Mouse (Mus musculus): ENCODE data around the gene Agrn.

Agrn gene

GRCm38 (mm10) chr4:156130940-156131339, 66.3 kb downstream of the Agrn start:
- POLR2A ChIA-PET: interaction anchor here in 2 of 4 experiments (1.1 to 2.2 kb wide), 4 partner anchors 21 to 173 kb away, joined by 3 to 10 read pairs (median 4); partner anchors contain the start of gene 9430015G10Rik (in 2 of the 2)
- CTCF ChIA-PET: no interaction called here

- ChIA-PET CTCF (no interaction called here), POLR2A (interaction anchor here in 2 of 4 experiments (2.0 to 2.2 kb wide), 2 partner anchors 20 to 21 kb away, joined by 4 to 10 read pairs; partner anchors contain the start of gene 9430015G10Rik (in 2 of the 2))
These were observed 66.9 kb downstream of the Agrn start, which contains the start of gene Rnf223 for GRCm38 (mm10) chr4:156130436-156130835. Gene Rnf223 (plus strand): TSS chr4:156130513.

GRCm38 (mm10) chr4:156128746-156129145, 68.5 kb downstream of the Agrn start:
- POLR2A ChIA-PET: interaction anchor here in 2 of 4 experiments (0.6 to 1.1 kb wide), 3 partner anchors 14 to 53 kb away, joined by 3 read pairs; no protein-coding TSS in a partner anchor
- CTCF ChIA-PET: no interaction called here

DNA sequence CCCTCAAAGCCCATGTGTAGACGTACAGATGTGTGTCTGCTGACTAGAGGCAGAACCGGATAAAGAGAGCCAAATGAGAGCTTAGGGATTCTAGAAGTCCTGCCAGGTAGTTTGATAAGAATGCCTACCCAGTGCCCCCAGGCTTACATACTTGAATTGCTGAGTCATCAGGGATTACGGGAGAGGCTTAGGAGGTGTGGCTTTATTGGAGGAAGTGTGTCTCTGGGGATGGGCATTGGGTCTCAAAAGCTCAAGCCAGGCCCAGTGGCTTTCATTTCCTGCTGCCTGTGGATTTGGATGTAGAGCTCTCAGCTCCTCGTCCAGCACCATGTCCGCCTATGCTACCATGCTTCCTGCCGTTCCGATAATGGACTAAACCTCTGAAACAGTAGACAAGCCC, 70.4 kb downstream of the Agrn start:
- ChIA-PET POLR2A (interaction anchor here in 2 of 4 experiments (0.7 to 1.4 kb wide), 8 partner anchors 16 to 318 kb away, joined by 3 to 4 read pairs (median 3); partner anchors contain the start of gene 9430015G10Rik (in 1 of the 2)), CTCF (no interaction called here)

DNA sequence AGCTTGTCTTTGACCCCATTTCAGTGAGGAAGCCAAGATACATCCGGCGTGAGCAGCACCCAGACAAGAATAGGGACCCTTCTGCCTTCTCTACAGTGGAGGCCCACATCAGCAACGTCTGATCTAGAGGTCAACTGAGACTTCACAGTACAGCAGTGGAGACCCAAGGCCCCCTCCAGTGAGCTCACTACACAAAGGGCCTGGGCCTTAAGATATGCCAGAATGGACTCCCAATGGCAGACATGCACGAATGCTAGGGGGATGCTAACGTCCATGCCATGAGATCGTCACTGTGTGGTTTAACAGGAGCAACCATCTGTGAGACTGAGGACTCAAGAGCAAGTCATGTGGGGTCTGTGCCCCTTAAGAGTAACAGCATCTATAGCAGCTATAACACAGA, 71.9 kb downstream of the Agrn start:
- POLR2A ChIA-PET: interaction anchor here in 2 of 4 experiments (1.1 to 2.3 kb wide), 5 partner anchors 16 to 111 kb away, joined by 3 to 6 read pairs (median 3); partner anchors contain the start of genes Agrn (in 1 of the 2) and Noc2l (in 1 of the 2)
- CTCF ChIA-PET: no interaction called here

- ChIA-PET CTCF (no interaction called here), POLR2A (interaction anchor here in 3 of 4 experiments (0.6 to 2.3 kb wide), 4 partner anchors 15 to 67 kb away, joined by 3 to 6 read pairs (median 4); no protein-coding TSS in a partner anchor)
These were observed 73.2 kb downstream of the Agrn start for GRCm38 (mm10) chr4:156124077-156124476.

Measured in embryonic stem cell, embryonic (primary cell).